Mouse (Mus musculus) monocyte, adult 2 months (primary cell): ENCODE data around the gene 4933424G06Rik.
A peak's percentile ranks its signal among the peaks of the same experiment; 100 is the strongest.

Experiments
- DNase-seq, 2 experiments: peaks; one replicate each; pipeline ENCODE4 v3.0.0; 2022; ENCODE audit warnings: low spot score in 2 of 2, low read depth in 1 of 2

Gene 4933424G06Rik

DNA sequence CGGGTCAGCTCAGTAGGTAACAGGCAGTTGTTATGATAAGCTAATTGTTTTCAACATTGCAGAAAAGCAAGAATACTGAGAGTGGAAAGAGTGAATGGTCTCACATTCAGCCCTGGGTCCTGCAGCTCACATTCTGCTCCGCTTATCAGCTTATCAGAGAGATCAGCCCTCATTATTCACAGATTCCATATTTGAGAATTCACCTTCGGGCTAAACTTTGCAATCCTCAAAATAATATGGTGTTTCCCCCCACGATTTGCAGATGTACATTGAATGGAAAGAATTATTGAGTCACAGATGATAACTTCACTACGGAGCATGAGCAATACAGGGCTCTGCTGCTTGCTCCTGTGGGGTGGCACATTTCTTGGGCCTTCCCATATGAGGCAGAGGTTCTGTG lies 58.8 kb downstream of the 4933424G06Rik start:
- DNase-seq: no peak

DNA sequence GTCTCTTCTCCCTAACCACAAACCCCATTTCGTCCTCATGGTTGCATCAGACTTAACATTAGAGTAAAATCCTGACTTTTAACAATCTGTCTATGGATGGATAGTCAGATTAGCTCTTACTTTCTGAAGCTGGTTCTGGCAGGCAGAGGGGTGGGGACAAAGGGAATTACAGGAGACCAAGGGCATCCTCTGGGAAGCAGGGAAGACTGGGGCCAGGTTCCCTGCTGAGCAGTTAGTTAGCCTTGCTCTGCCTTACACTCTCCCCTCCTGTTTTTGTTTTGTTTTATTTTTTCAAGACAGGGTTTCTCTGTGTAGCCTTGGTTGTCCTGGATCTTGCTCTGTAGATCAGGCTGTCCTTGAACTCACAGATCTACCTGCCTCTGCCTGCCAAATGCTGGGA lies 60.0 kb downstream of the 4933424G06Rik start:
- DNase-seq: no peak

DNA sequence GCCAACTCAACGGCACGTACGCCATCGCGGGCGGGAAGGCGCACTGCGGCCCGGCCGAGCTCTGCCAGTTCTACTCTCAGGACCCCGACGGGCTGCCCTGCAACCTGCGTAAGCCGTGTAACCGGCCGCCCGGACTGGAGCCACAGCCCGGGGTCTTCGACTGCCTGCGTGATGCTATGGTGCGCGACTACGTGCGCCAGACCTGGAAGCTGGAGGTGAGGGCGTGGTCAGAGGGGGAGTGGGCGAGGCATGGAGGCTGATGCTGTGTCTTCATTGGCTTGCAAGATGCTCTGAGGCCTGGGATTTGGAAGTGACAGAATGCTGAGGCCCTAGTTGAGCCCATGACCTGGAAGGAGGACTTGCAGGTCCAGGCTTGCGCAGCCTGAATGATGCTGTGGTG lies 61.0 kb downstream of the 4933424G06Rik start:
- no peak for DNase-seq

DNA sequence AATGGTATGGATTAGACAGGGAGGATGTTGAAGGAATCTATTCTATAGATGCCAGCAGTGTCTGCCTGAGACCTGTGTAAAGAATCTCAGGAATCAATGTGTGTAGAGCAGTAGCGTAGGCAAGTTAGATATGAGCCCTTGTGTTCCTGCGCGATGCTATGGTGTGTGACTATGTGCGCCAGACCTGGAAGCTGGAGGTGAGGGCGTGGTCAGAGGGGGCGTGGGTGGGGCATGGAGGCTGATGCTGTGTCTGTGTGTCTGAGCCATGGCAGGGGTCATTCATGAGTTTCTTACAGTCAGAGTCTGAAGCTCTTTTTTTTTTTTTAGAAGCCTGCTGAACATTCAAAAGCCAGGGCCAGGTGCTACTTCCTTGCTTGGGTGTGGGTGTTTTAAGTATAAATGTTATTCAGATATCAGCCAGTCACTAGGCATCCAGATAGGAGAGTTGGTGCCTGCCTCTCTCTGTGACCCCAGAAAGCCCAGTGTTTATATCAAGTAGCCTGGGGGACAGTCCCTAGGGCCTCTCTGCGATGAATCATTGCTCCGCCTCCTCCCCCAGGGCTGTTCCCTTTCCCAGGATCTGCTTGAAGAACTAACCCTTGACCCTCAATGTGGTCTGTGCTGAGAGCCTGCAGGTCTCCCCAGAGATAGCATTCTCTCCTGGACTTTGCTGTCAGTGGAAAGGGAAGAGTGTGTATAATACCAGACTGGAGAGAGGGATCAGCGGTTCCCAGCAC lies 62.4 kb downstream of the 4933424G06Rik start:
- no peak for DNase-seq

DNA sequence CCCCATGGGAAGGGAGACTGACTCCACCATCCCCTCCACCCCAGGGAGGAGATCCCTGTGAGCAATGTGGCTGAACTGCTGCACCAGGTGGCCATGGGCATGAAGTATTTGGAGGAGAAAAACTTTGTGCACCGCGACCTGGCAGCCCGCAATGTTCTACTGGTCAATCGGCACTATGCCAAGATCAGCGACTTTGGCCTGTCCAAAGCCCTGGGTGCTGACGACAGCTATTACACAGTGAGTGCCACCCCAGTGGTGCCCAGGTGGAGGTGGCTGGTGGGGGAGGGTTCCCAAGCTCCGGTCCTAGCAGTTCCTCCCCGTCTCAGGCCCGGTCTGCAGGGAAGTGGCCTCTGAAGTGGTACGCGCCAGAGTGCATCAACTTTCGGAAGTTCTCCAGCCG lies 70.8 kb downstream of the 4933424G06Rik start:
- DNase-seq: no peak

DNA sequence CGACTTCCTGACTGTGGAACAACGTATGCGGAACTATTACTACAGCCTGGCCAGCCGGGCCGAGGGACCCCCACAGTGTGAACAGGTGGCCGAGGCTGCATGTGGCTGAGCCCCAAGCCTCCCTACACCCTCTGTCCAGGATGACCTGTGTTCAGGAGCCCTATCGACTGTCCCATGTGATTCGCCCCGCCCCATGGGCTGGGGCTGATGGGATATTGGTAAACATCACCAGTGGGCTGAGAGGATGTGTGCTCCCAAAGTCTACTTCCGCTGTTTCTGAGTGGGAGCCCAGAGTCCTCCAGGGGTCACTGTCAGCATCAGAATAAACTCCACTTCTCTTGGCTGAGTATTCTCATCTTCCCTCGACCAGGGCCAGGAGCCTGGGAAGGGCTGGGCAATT lies 72.5 kb downstream of the 4933424G06Rik start:
- no peak for DNase-seq

DNA sequence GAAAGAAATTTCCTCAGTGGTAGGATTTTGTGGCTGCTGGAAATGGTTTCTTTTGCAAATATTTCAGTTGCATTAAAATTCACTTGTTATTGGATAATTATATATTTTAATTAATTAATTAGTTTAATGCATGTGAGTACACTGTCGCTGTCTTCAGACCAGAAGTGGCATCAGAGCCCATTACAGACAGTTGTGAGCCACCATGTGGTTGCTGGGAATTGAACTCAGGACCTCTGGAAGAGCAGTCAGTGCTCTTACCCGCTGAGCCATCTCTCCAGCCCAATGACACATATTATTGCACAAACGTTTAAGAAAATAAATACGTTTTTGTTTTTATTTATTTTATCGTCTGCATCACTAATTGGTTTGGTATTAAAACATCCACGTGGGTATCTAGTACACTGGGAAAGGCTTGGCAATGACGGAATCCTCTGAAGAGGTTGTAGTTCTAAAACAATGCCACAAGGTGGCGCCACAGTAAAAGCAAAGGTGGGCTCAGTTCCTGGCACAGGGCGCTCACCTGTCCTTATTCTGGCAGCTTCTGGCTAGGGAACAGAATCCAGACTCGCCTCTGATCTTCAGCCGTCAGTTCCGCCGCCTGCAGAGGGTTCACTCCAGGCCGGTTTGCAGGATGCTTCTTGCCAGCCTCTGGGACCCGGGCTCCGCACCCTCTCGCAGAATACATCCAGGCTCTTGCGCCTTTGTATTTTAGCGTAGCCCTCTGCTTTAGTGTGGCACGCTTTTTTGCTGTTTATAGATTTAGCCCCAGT lies 74.6 kb downstream of the 4933424G06Rik start:
- peak in 1 of 2 experiments; percentile 22 for DNase-seq

DNA sequence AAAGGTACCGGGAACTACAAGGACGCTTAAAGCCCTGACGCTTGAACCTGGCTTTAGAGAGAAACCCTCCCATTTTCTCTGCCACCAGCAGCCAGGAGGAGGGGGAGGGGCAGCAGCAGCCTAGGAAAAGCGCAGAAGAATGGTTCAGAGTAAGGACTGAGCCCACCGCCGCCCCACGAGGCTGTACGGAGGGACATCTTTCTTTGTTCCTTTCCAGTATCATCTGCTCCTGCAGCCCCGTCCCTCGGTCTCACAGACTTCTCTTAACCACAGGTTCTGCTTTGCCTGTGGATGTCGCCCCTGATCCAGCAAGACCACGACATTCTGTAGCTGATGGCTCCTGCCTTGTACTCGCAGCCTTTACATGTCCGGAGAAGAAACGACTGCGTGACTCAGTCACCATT lies 75.3 kb downstream of the 4933424G06Rik start:
- no peak for DNase-seq

DNA sequence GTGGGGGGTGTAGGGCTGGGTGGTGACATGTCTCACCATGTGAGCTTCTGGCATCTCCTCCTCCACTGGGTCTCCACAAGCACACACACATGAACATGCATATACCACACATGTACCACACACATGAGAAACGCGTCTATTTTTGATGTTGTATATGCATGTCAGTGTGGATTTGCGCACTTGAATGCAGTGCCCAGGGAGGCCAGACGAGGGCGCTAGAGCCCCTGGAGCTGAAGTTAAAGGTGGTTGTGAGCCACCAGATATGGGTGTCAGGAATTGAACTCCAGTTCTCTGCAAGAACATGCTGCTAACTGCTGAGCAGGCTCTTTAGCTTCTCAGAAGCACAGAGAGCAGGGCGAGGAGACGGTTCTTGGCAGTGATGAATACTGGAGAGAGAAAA lies 76.4 kb downstream of the 4933424G06Rik start:
- no peak for DNase-seq

DNA sequence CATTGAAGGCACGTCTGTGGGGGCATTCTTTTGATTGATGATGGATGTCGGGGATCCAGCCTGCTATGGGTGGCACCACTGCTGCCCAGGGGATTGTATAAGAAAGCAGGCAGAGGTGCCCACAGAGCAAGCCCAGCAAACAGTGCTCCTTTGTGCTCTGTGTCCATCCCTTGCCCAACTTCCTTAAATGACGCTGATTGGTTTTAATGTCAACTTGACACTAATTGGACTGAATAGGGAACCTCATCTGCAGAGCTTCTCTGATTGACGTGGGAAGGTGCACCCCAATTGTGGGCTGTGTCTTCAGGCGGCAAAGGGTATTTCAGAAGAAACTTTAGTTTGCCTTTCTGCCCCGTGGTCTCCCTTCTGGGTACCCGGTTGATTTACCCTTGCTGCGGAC lies 79.5 kb downstream of the 4933424G06Rik start:
- DNase-seq: no peak

DNA sequence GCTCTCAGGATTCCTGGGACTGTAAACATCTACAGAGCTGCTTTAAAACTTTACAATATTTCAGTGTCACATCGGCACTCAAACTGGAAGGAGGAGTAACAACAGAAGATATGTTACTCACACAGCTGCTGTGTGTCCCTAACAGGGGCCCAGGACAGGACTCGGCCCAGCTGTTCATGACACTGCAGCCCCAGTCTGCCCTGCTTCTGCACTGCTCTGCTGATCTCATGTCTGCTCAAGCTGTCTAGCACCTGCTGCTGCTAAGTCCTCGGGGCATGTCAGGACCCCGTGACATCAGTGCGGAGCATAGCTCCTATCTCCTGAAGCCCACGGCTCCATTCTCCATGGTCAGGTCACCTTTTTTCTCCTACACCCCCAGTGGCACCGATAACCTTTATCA lies 86.8 kb downstream of the 4933424G06Rik start:
- DNase-seq: no peak

DNA sequence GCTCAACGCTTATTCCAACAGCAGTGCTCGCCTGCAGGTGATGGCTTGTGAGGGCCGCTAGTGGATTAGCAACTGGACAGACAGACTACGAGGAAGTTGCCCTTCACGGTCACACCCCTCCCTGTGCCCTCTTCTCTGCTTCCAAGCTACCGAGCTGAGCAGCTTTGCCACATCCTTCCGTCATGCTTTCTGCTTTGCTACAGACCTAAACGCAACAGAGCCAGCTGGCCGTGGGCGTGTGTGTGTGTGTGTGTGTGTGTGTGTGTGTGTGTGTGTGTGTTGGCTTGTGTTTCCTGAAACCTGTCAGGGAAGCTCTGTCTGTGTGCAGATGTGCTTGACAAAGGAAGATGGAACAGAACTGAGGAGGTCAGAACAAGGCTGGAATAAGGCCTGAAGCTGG lies 87.5 kb downstream of the 4933424G06Rik start:
- DNase-seq: no peak

DNA sequence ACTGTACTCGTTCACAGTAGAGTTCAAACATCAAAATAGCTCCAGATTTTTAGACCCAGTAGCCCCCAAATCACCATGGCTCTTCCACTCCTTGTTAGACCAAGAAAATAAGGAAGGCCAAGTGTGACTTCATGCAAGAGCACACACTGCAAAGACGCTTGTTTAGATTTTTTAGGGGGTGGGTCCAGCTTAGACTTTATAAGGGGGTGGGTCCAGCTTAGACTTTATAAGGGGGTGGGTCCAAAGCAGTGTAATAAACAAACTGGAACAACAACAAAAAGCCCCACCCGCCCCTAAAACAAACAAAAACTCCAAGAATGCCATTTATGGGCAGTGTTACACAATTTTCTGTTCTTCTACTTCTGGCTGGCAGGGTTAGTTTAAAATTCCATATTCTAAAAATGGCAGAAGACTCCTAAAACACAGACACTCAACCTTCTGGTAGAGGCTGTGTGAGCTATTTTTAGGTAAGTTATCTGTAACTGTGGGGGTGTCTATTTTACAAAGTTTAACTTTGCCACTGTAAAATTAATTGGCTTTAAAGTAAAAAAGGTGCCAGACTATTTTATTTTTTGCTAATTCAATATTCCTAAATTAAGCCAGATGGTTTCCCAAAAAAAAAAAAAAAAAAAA lies 90.5 kb downstream of the 4933424G06Rik start:
- DNase-seq: no peak

DNA sequence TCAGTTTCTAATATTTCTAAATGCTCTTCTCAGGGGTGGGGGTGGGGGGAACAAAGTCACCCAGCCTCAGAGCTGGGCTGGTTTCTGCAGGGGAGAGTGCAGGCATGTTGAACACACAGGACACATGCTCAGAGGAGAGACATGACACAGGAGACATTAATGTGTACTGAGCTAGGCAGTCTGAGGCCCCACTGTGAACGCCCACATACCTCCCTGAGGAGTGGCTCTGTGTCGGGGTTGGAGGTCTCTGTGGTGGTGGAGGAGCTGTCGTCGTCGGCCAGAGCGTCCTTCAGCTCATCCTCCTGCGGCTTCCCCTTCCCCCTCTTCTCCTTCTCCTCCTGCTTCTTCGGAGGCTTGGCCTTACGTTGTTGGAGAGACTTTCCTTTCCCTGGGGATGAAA lies 94.3 kb downstream of the 4933424G06Rik start:
- no peak for DNase-seq

DNA sequence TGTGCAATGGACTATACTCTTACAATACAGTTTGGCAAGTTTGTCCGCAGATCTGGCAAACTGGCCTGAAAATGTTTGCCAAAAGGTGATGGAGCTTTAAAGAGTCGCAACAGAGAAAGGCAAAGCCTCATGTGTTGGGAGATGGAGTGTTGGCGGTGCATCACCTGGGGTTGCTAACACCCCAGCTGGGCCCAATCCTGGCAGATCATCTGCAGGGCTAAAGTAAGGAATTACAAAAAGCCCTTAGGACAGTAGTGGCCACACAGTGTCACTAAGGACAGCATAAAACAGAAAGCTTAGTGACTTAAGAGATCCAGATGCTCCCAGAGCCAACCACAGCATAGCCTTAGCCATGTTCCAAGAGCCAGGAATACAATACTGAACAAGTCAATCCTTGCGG lies 94.9 kb downstream of the 4933424G06Rik start:
- DNase-seq: no peak

DNA sequence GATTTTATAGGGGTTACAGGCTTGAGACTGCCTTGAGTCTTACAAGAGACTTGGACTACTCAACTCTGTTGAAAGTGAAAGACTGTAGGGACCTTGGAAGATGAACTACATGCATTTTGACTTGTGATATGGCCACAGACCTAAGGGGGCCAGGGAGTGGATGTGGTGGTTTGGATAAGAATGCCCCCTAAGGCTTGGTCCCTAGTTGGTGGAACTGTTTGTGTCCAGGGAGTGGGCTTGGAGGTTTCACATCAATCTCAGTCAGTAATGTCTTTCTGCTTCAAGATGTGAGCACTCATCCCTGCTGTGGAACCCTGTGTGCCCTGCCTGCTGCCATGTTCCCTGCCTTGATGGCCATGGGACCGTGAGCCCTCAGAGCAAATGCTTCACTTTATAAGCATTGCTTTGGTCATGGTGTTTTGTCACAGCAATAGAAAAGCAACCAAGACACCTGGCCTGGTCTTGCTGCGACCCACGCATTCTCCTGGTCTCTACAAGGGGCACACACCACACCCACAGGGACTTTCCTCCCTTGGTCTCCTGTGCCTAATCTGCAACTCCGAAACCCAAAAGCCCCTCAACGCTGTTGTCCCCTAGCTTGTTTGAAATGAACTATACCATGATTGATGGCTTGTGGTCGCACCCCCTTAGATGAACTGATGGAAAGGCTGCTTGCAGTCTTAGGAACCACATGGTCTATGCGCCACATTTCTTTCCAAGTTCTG lies 96.4 kb downstream of the 4933424G06Rik start:
- DNase-seq: no peak

DNA sequence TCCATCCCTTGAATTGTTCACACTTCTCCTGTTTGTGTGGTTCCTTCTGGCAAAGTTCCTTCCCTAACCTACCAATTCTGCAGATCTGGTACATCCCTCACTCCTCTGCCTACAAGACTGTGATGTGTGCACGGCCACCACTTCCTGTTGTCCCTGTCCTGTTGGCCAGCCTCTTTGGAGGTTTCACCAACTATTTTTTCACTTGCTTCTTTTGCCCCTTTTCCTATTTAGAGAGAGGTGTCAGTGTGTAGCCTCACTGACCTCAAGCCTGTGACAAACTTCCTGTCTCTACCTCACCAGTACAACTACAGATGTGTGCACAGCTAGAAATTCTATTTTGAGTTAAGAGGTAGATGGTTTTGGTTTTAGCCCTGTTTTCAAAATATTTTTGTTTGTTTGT lies 97.1 kb downstream of the 4933424G06Rik start:
- no peak for DNase-seq
